Mouse (Mus musculus) monocyte, adult 5-6 weeks (primary cell): ENCODE results near the gene Eri3. TPM values are rescaled to one million over a fixed set of nuclear protein-coding genes. Genes with fewer than 3 reads are reported as not detected.

Experiments used
- ATAC-seq: fragments of 153-309, 156-312 bp; replicated peaks from 2 replicates; pipeline ENCODE4 v1.8.0; 2017; ENCODE audit warnings: mild to moderate bottlenecking; ENCODE audit not compliant: low TSS enrichment, insufficient number of reproducible peaks, severe bottlenecking, poor library complexity, low FRiP score
- total RNA-seq: library from RNA; stranded (forward); fragments of 200-1000, 200-491, 200-594 nt; gene quantifications from 3 replicates; pipeline ENCODE4 v1.2.3, GENCODE M21; 2017

The Eri3 gene
- total RNA-seq, 1 experiment from 2014 or later: 10.0 TPM

DNA sequence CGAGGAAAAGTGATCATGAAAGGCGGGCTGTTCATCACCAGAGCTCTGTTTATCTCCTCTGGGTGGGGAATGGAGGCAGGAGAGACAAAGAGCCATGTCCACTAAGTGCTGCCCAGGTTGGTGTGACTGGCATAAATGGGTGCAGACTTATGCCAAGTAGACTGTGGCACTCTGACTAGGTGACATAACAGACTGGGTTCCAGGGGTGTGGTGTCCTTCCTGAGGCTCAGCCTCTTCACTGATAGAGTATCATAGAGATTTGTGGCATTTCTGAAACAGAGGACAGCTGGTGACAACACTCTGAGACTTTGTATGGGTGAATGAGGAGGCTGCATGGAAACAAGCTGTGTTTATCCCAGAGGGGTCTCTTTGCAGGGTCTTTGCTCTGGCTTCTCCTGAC is 61.6 kb downstream of the Eri3 start:
- ATAC-seq: no peak

GRCm38 (mm10) chr4:117612713-117613112 is 62.5 kb downstream of the Eri3 start:
- no peak for ATAC-seq

- no peak for ATAC-seq
Observed at GRCm38 (mm10) chr4:117613153-117613773, 63.1 kb downstream of the Eri3 start.

- no peak for ATAC-seq
Observed at GRCm38 (mm10) chr4:117616600-117616999, 66.4 kb downstream of the Eri3 start.

GRCm38 (mm10) chr4:117622270-117622669 is 72.1 kb downstream of the Eri3 start:
- no peak for ATAC-seq

- no peak for ATAC-seq
Observed at GRCm38 (mm10) chr4:117623025-117623424, 72.9 kb downstream of the Eri3 start.

DNA sequence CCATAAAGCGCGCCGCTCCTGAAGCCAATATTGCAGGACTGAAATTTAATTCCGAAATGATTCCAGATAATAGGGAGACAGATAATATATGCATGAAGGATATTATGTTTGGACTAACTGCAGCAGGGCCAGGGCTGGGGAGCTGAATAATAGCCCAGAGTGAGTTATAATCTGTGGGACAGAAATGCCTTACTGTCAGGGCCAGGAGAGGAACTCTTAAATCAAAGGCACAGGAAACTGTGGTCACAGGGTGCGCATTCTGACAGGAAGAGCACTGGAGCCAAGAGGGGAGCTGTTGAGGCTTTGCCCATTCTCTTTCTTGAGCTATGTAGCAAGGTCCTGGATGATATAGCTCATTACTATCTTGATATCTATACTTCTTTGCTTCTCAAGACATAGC is 74.5 kb downstream of the Eri3 start:
- ATAC-seq: no peak

DNA sequence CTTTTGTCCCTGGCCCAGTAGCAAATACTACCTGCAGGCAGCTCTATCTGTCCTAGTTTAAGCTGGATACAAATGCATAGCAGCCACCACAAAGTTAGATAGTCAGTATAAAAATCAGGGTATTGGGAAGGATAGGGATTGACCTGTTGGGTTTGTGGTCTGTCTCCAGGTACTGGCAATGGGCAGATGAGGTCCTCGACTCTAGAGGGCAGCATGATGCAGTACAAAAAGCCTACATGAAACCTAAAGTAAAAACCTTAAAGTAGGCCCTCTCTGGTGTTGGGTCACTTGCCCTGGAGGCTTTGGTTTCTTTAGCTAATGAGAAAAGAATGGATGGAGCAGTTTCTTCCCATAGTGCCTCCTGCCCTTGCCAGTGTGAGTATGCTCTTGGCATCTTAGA is 78.3 kb downstream of the Eri3 start:
- no peak for ATAC-seq

- ATAC-seq: no peak
Observed at GRCm38 (mm10) chr4:117630053-117630670, 80.0 kb downstream of the Eri3 start.

DNA sequence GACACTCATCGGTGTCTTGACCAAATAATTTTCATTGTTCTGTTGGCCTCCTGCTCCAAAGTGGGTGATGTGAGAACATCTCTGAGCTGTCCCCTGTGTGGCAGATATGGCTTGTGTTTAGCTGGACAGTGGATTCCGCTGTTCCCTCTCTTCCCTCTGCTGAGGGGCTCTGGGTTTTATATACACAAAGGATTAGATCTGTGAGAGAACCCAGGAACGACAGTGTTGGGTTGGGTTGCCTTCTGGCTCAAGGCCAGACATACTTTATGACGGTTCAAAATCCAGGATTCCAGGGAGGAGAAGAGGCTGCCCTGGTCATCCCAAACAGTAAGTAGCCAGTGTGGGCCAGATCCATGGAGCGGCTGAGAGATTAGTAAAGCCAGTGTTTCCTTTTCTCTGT is 83.4 kb downstream of the Eri3 start:
- no peak for ATAC-seq

- ATAC-seq: no peak
Observed at GRCm38 (mm10) chr4:117634642-117635041, 84.5 kb downstream of the Eri3 start.

GRCm38 (mm10) chr4:117636152-117636551 is 86.0 kb downstream of the Eri3 start:
- no peak for ATAC-seq

GRCm38 (mm10) chr4:117636891-117637613 is 86.9 kb downstream of the Eri3 start:
- ATAC-seq: no peak

- no peak for ATAC-seq
Observed at GRCm38 (mm10) chr4:117640925-117641703, 90.9 kb downstream of the Eri3 start.

DNA sequence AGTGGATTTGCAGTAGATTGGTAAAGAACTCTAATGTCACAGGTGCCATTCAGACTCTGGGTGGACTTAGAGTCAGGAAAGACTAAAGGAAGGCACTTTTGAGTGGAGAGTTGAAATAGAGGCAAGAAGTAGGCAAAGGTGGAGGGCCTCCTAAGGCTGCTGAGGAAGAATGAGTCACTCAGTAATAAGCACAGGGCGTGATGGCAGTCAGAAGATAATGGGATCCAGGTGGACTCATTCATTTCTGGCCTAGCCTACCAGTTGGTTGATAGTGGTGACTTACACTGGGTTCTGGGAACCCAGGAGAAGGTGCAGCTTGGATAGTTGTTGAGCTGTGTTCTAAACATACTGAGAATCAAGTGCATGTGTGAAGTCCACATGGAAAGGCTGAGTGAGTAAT is 91.6 kb downstream of the Eri3 start:
- ATAC-seq: no peak

DNA sequence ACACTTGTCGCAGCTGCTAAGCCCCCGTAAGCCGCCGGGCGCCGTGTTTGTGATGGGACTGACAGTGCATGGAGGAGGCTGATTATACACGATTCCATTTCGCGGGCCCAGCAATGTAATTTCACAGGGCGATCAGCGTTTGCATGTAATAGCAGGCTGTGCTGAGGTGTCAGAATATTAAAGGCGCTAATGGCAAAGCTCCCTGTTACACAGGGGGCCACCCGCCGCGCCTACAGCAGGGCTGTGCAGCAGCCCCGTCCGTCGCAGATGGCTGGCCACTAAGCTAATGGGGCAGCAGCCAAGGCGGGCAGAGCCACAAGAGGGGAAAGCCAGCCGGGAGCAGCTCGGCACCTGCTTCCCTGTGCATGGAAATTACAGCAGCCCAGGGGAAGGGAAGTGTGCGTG is 94.9 kb downstream of the Eri3 start:
- no peak for ATAC-seq

GRCm38 (mm10) chr4:117645859-117646258 is 95.7 kb downstream of the Eri3 start:
- ATAC-seq: no peak

- ATAC-seq: no peak
Observed at GRCm38 (mm10) chr4:117646496-117646895, 96.3 kb downstream of the Eri3 start.
